Mouse (Mus musculus) embryonic fibroblast, embryonic 13.5 days (primary cell): Measurements from ENCODE around the gene Gja6.

ENCODE experiments used
- CTCF ChIP-seq: IDR thresholded peaks from 2 replicates; pipeline ENCODE4 v1.5.1; 2011; ENCODE audit warnings: mild to moderate bottlenecking, control low read depth, low read length, moderate library complexity, borderline replicate concordance; ENCODE audit not compliant: insufficient read depth
- POLR2A ChIP-seq: IDR thresholded peaks from 2 replicates; pipeline ENCODE4 v1.6.1; 2011; ENCODE audit warnings: low read depth, mild to moderate bottlenecking, control low read depth, low read length, moderate library complexity

DNA sequence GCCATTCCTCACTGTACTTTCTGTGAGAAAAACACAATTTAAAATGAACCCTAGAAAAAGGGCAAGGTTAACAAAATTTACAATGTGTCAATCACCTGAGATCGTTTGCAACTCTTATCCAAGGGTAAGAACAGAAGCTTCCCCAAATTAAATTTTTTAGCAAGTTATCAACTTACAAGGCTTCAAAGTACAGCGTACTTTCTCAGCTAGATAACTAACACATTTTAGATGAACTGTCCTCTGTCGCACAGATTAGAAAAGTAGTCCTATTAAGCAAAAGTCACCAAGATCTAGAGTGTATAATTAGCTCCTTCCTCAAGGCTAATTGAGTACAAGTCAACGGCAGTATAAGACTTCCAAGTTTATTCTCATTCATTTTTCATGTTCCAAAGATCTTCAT is 939 bp downstream of the Gja6 start:
- TF ChIP-seq POLR2A (no peak), CTCF (no peak)
